Mouse (Mus musculus): ENCODE results near the gene Tgm7. TPM values are rescaled to one million over a fixed set of nuclear protein-coding genes. Genes with fewer than 3 reads are reported as not detected.

Gene Tgm7
- polyA plus RNA-seq (2017; shearing (Covaris generic)), result not detected

GRCm38 (mm10) chr2:121109695-121110094, at the start of gene Tgm7:
Tgm7 (minus strand) TSS chr2:121109795.

GRCm38 (mm10) chr2:121140018-121140882, 30.7 kb upstream of the Tgm7 start, which contains the start of the genes Adal and Lcmt2:
Adal (plus strand) TSS chr2:121140428.
Lcmt2 (minus strand) TSS chr2:121140653.

GRCm38 (mm10) chr2:121085480-121086185, 24.0 kb downstream of the Tgm7 start, which contains the start of gene Tgm5:
Tgm5 (minus strand) TSS chr2:121085841.

Other genes with a start within 250 kb of the Tgm7 start
- 56.4 TPM for gene Ubr1, start 139.1 kb downstream of the Tgm7 start, polyA plus RNA-seq (2017; shearing (Covaris generic))
- 29.2 TPM for gene Tmem62, start 132.8 kb downstream of the Tgm7 start, polyA plus RNA-seq (2017; shearing (Covaris generic))
- 146 TPM for gene Ccndbp1, start 101.4 kb downstream of the Tgm7 start, polyA plus RNA-seq (2017; shearing (Covaris generic))
- gene Epb42, start 72.7 kb downstream of the Tgm7 start, polyA plus RNA-seq (2017; shearing (Covaris generic)), result 0.14 TPM
- not detected for gene Tgm5, start 24.0 kb downstream of the Tgm7 start, polyA plus RNA-seq (2017; shearing (Covaris generic))
- gene Adal, start 30.6 kb upstream of the Tgm7 start, polyA plus RNA-seq (2017; shearing (Covaris generic)), result 17.9 TPM
- 24.0 TPM for gene Lcmt2, start 30.9 kb upstream of the Tgm7 start, polyA plus RNA-seq (2017; shearing (Covaris generic))
- gene Tubgcp4, start 60.9 kb upstream of the Tgm7 start, polyA plus RNA-seq (2017; shearing (Covaris generic)), result 113 TPM
- 54.7 TPM for gene Zscan29, start 61.3 kb upstream of the Tgm7 start, polyA plus RNA-seq (2017; shearing (Covaris generic))
- 49.5 TPM for gene Trp53bp1, start 161.6 kb upstream of the Tgm7 start, polyA plus RNA-seq (2017; shearing (Covaris generic))
- not detected for gene Map1a, start 179.8 kb upstream of the Tgm7 start, polyA plus RNA-seq (2017; shearing (Covaris generic))
- 10.8 TPM for gene Ppip5k1, start 245.6 kb upstream of the Tgm7 start, polyA plus RNA-seq (2017; shearing (Covaris generic))
- not detected for gene Ckmt1, start 247.9 kb upstream of the Tgm7 start, polyA plus RNA-seq (2017; shearing (Covaris generic))

Data from CD4-positive, CD25-positive, alpha-beta regulatory T cell (primary cell).